Mouse (Mus musculus): ENCODE data around the gene Rsbn1.

- TF ChIP-seq CTCF (IDR thresholded peaks at IDR 0.05; ENCODE audit: extremely low read depth, insufficient read length, insufficient replicate concordance, low read depth, low read length) (no peak), POLR2A (IDR thresholded peaks at IDR 0.05; ENCODE audit: low read depth, low read length) (no peak)
Measured at GRCm38 (mm10) chr3:103920094-103920493, 6.2 kb downstream of the Rsbn1 start.

Measured in small intestine, adult 2 months (tissue).